Mouse (Mus musculus): ENCODE measurements at regions not wholly inside any gene's neighbourhood (a gene's known extent, or its start where the extent isn't known, plus 50 kb on each side); places are given as distances from the start of the nearest gene placed in this dataset.

- no peak for DNase-seq (ENCODE audit: low read depth, low spot score)
- Histone ChIP-seq H3K9me3 (replicated peaks; ENCODE audit: insufficient read depth, low read length) (no peaks in the 10 kb centered on the region), H3K9ac (ENCODE audit: control insufficient read depth, low read depth, low read length, poor library complexity, severe bottlenecking) (no peak overlapping the region), H3K36me3 (ENCODE audit: control insufficient read depth in 1 of 2, insufficient read depth in 2 of 2, low read length in 2 of 2) (no peaks in the 10 kb centered on the region), H3K27ac (ENCODE audit: control insufficient read depth, low read depth, low read length) (no peak overlapping the region), H3K4me3 (ENCODE audit: control insufficient read depth in 1 of 2, insufficient read depth in 1 of 2, low read depth in 2 of 2, low read length in 2 of 2) (no peak overlapping the region), H3K4me1 (ENCODE audit: control insufficient read depth in 1 of 2, insufficient read depth in 2 of 2, low read length in 2 of 2) (no peaks in the 10 kb centered on the region), H3K27me3 (ENCODE audit: control insufficient read depth in 1 of 2, insufficient read depth in 2 of 2, low read length in 2 of 2) (no peaks in the 10 kb centered on the region), H3K79me2 (ENCODE audit: control insufficient read depth, insufficient read depth, low read length, poor library complexity) (no peaks in the 10 kb centered on the region)
- TF ChIP-seq POLR2AphosphoS2 (IDR thresholded peaks at IDR 0.05; ENCODE audit: low read length) = no peak
- no peak for TF ChIP-seq GABPA (IDR thresholded peaks at IDR 0.05; ENCODE audit: low read depth, low read length)
- TF ChIP-seq RAD21 (IDR thresholded peaks at IDR 0.05; ENCODE audit: low read depth, low read length) = no peak
- TF ChIP-seq ZMIZ1 (IDR thresholded peaks at IDR 0.05; ENCODE audit: low read depth, low read length) = no peak
- TF ChIP-seq ZKSCAN1 (IDR thresholded peaks at IDR 0.05; ENCODE audit: low read depth, low read length) = no peak
- no peak for TF ChIP-seq NRF1 (IDR thresholded peaks at IDR 0.05; ENCODE audit: insufficient read depth, low read depth, low read length, poor library complexity, severe bottlenecking)
- no peak for TF ChIP-seq SIN3A (IDR thresholded peaks at IDR 0.05; ENCODE audit: low read length)
- no peak for TF ChIP-seq JUND (IDR thresholded peaks at IDR 0.05; ENCODE audit: low read depth, low read length)
- no peak for TF ChIP-seq EP300 (IDR thresholded peaks at IDR 0.05; ENCODE audit: low read depth in 1 of 2, low read length in 2 of 2)
- no peak for TF ChIP-seq CHD2 (IDR thresholded peaks at IDR 0.05; ENCODE audit: low read length)
- TF ChIP-seq USF1 (IDR thresholded peaks at IDR 0.05; ENCODE audit: low read depth, low read length) = no peak
- no peak for TF ChIP-seq ELF1 (IDR thresholded peaks at IDR 0.05; ENCODE audit: low read depth, low read length)
- no peak for TF ChIP-seq UBTF (IDR thresholded peaks at IDR 0.05; ENCODE audit: borderline replicate concordance, insufficient read depth, low read depth, low read length)
- TF ChIP-seq MXI1 (IDR thresholded peaks at IDR 0.05; ENCODE audit: low read depth, low read length) = no peak
- TF ChIP-seq POLR2AphosphoS5 (IDR thresholded peaks at IDR 0.05; ENCODE audit: borderline replicate concordance, low read depth, low read length) = no peak
- no peak for TF ChIP-seq E2F4 (IDR thresholded peaks at IDR 0.05; ENCODE audit: borderline replicate concordance, low read depth, low read length)
- no peak for TF ChIP-seq KAT2A (conservative IDR thresholded peaks at IDR 0.05; ENCODE audit: low read depth, low read length)
These were observed 171.1 kb upstream of the Steap4 start for GRCm38 (mm10) chr5:7789126-7789525.

- Histone ChIP-seq H3K36me3 (ENCODE audit: control insufficient read depth in 1 of 2, insufficient read depth in 2 of 2, low read length in 2 of 2) (no peaks in the 10 kb centered on the region), H3K79me2 (ENCODE audit: control insufficient read depth, insufficient read depth, low read length, poor library complexity) (no peaks in the 10 kb centered on the region), H3K4me3 (ENCODE audit: control insufficient read depth in 1 of 2, insufficient read depth in 1 of 2, low read depth in 2 of 2, low read length in 2 of 2) (no peak overlapping the region), H3K9me3 (replicated peaks; ENCODE audit: insufficient read depth, low read length) (no peaks in the 10 kb centered on the region), H3K4me1 (ENCODE audit: control insufficient read depth in 1 of 2, insufficient read depth in 2 of 2, low read length in 2 of 2) (no peaks in the 10 kb centered on the region), H3K27ac (ENCODE audit: control insufficient read depth, low read depth, low read length) (no peak overlapping the region), H3K27me3 (ENCODE audit: control insufficient read depth in 1 of 2, insufficient read depth in 2 of 2, low read length in 2 of 2) (no peaks in the 10 kb centered on the region), H3K9ac (ENCODE audit: control insufficient read depth, low read depth, low read length, poor library complexity, severe bottlenecking) (no peak overlapping the region)
- DNase-seq (ENCODE audit: low read depth, low spot score) = peak; percentile 6
- no peak for TF ChIP-seq E2F4 (IDR thresholded peaks at IDR 0.05; ENCODE audit: borderline replicate concordance, low read depth, low read length)
- TF ChIP-seq SMC3 (IDR thresholded peaks at IDR 0.05; ENCODE audit: low read depth, low read length) = peak; percentile 43
- peak; percentile 7 for TF ChIP-seq RAD21 (IDR thresholded peaks at IDR 0.05; ENCODE audit: low read depth, low read length)
- peak in 2 of 3 experiments; percentile 14 to 23; a peak in 3 of 6 replicates for TF ChIP-seq CTCF (IDR thresholded peaks at IDR 0.05 in 2 of 3, conservative IDR thresholded peaks at IDR 0.05 in 1 of 3; ENCODE audit: control insufficient read depth in 1 of 3, insufficient read depth in 1 of 3, low read depth in 2 of 3, low read length in 3 of 3, poor library complexity in 1 of 3, severe bottlenecking in 1 of 3)
These were observed 139.7 kb upstream of the Steap4 start for GRCm38 (mm10) chr5:7820592-7820991.

Data from MEL (cell line).